Mouse (Mus musculus) liver, embryonic 12.5 days (tissue): ENCODE data around the gene Tardbp. TPM values are rescaled to one million over a fixed set of nuclear protein-coding genes. Genes with fewer than 3 reads are reported as not detected.
A peak's percentile ranks its signal among the peaks of the same experiment; 100 is the strongest.

ENCODE experiments used
- ATAC-seq: fragments of 200-750 bp; cut with Nextera tagmentation; 2 replicates; pipeline ENCODE4 v1.8.0; 2017; ENCODE audit warnings: moderate number of reproducible peaks, mild to moderate bottlenecking, moderate library complexity
- H3K27ac ChIP-seq: fragments of 300-500 bp; sonication (generic); 2 replicates; pipeline ENCODE4 v1.5.1; 2016; ENCODE audit warnings: mild to moderate bottlenecking
- H3K27me3 ChIP-seq: fragments of 300-500 bp; sonication (generic); replicated peaks from 2 replicates; pipeline ENCODE4 v1.6.1; 2016; ENCODE audit warnings: mild to moderate bottlenecking, moderate library complexity
- H3K36me3 ChIP-seq: fragments of 300-500 bp; sonication (generic); 2 replicates; pipeline ENCODE4 v1.6.1; 2016; ENCODE audit warnings: mild to moderate bottlenecking, moderate library complexity
- H3K4me1 ChIP-seq: fragments of 300-500 bp; sonication (generic); 2 replicates; pipeline ENCODE4 v1.6.1; 2016
- H3K4me2 ChIP-seq: fragments of 300-500 bp; sonication (generic); 2 replicates; pipeline ENCODE4 v1.6.1; 2016; ENCODE audit warnings: mild to moderate bottlenecking, moderate library complexity
- H3K4me3 ChIP-seq: fragments of 300-500 bp; sonication (generic); 2 replicates; pipeline ENCODE4 v1.5.1; 2016; ENCODE audit warnings: mild to moderate bottlenecking, moderate library complexity
- H3K9ac ChIP-seq: fragments of 300-500 bp; sonication (generic); 2 replicates; pipeline ENCODE4 v1.6.1; 2016; ENCODE audit warnings: mild to moderate bottlenecking, moderate library complexity
- H3K9me3 ChIP-seq: fragments of 300-500 bp; sonication (generic); replicated peaks from 2 replicates; pipeline ENCODE4 v1.6.1; 2016; ENCODE audit warnings: mild to moderate bottlenecking, moderate library complexity
- WGBS: fragments of 180-500 bp; shearing (Covaris S2); methylation state at CpG from one replicate; pipeline ENCODE4 v1.1.7; 2016; ENCODE audit not compliant: insufficient replicate concordance; 5-methylcytosine and 5-hydroxymethylcytosine counted together
- polyA plus RNA-seq: library from polyadenylated mRNA; unstranded; fragments of >200 nt; fragmentation: Nextera tagmentation; extraction: Ambion mirVana; gene quantifications from 2 replicates; pipeline ENCODE4 v1.2.1, GENCODE M21; 2016

The Tardbp gene
- polyA plus RNA-seq, 1 experiment from 2014 or later = 220 TPM

- Histone ChIP-seq H3K27me3 (no peaks in the 10 kb centered on the region), H3K36me3 (peaks cover 52% of the 10 kb centered on the region), H3K4me1 (peaks cover 4% of the 10 kb centered on the region), H3K9me3 (no peaks in the 10 kb centered on the region), H3K9ac (no peak overlapping the region), H3K4me3 (no peak overlapping the region), H3K27ac (no peak overlapping the region), H3K4me2 (no peak overlapping the region)
- no peak for ATAC-seq
- WGBS = 57% methylated on average over 5 of the region's 5 CpGs
Measured at GRCm38 (mm10) chr4:148610631-148611364, 16.0 kb downstream of the Tardbp start.

GRCm38 (mm10) chr4:148609805-148610204 lies 17.0 kb downstream of the Tardbp start:
- Histone ChIP-seq H3K27me3 (no peaks in the 10 kb centered on the region), H3K36me3 (peaks cover 42% of the 10 kb centered on the region)
- no peak for ATAC-seq

GRCm38 (mm10) chr4:148607758-148608157 lies 19.1 kb downstream of the Tardbp start:
- WGBS = 14% methylated on average over 5 of the region's 5 CpGs
- no peaks in the 10 kb centered on the region for H3K27me3 ChIP-seq
- no peak for ATAC-seq
- H3K4me3 ChIP-seq = no peak overlapping the region
- H3K4me2 ChIP-seq = no peak overlapping the region
- H3K9ac ChIP-seq = no peak overlapping the region
- H3K36me3 ChIP-seq = peaks cover 24% of the 10 kb centered on the region
- no peaks in the 10 kb centered on the region for H3K9me3 ChIP-seq
- no peak overlapping the region for H3K27ac ChIP-seq
- H3K4me1 ChIP-seq = peaks cover 13% of the 10 kb centered on the region

More at GRCm38 (mm10) chr4:148609805-148610204, 17.0 kb downstream of the Tardbp start:
- Histone ChIP-seq H3K4me3 (no peak overlapping the region), H3K4me2 (no peak overlapping the region), H3K27ac (no peak overlapping the region), H3K9me3 (no peaks in the 10 kb centered on the region), H3K4me1 (peaks cover 4% of the 10 kb centered on the region), H3K9ac (no peak overlapping the region)
- 84% methylated on average over 5 of the region's 5 CpGs for WGBS

DNA sequence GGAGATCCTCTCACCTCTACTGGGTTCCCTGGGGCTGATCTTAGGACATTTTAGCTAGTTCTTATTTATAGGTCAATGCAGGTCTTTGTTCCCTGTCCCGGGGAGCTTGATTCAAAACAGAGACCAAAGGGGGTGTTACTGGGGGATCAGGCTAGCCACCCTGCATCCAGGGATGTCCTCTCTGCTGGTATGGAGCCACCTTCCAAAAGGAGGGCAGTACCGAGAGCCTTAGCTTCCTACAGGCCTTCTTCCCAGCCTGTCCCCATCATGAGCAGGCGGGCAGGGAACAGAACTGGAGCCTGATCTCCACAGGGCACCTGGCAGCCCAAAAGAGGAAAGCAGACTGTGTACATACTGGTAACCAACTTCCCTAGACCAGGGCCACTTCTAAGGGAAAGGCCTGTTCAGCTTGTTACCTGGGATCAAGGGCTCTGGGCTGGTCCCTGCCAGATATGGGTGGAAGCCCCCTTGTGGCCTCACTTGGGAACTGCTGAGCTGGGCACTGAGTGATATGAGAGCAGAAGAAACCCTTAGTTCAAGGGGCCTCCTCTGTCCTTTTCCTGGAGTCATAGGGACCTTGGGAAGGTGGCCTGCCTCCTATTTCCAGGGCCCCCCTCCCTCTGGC lies 22.2 kb downstream of the Tardbp start:
- no peaks in the 10 kb centered on the region for H3K9me3 ChIP-seq
- H3K4me2 ChIP-seq = no peak overlapping the region
- no peak overlapping the region for H3K9ac ChIP-seq
- H3K4me1 ChIP-seq = peaks cover 33% of the 10 kb centered on the region
- H3K4me3 ChIP-seq = no peak overlapping the region
- peak; percentile 43; the same call in 1 of the 2 replicates for ATAC-seq
- H3K36me3 ChIP-seq = no peaks in the 10 kb centered on the region
- WGBS = 77% methylated on average over 3 of the region's 3 CpGs
- H3K27ac ChIP-seq = no peak overlapping the region
- no peaks in the 10 kb centered on the region for H3K27me3 ChIP-seq

DNA sequence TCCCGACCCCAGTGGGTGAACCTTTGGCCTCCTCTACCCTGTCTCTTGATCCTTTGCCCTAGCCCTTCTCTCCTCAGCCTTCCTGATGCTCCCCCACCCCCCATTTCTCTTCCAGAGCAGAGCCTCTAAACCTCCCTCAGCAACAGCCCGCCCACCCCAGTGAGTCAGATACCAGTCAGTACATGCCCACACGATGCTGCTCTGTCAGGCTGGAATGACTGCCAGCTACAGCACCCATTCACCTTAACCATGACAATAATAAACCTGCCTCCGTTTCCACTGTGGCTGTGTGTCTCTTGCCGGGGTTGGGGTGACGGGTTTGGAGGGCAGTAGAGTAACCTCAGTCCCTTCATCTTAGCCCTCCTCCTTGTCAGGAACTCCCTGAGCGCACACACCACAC lies 22.7 kb downstream of the Tardbp start:
- no peak overlapping the region for H3K4me3 ChIP-seq
- peaks cover 33% of the 10 kb centered on the region for H3K4me1 ChIP-seq
- H3K27me3 ChIP-seq = no peaks in the 10 kb centered on the region
- ATAC-seq = no peak
- no peak overlapping the region; the same call in 1 of the 2 replicates for H3K9ac ChIP-seq
- no peak overlapping the region for H3K27ac ChIP-seq
- no peak overlapping the region for H3K4me2 ChIP-seq
- H3K9me3 ChIP-seq = no peaks in the 10 kb centered on the region
- H3K36me3 ChIP-seq = peaks cover 4% of the 10 kb centered on the region
- WGBS = 63% methylated on average over 7 of the region's 7 CpGs

- Histone ChIP-seq H3K4me2 (no peak overlapping the region), H3K9ac (no peak overlapping the region; the same call in 1 of the 2 replicates), H3K27me3 (no peaks in the 10 kb centered on the region), H3K4me3 (no peak overlapping the region), H3K36me3 (peaks cover 10% of the 10 kb centered on the region), H3K27ac (no peak overlapping the region), H3K4me1 (peaks cover 33% of the 10 kb centered on the region), H3K9me3 (0 out of 2 replicates have a peak, but pooled peaks cover 5% of the 10 kb centered on the region)
- WGBS = 65% methylated on average over 10 of the region's 10 CpGs
- ATAC-seq = no peak; the same call in 1 of the 2 replicates
Measured at GRCm38 (mm10) chr4:148603376-148604139, 23.3 kb downstream of the Tardbp start.

GRCm38 (mm10) chr4:148602357-148603120 lies 24.3 kb downstream of the Tardbp start, which contains the start of gene Masp2:
TSS of gene Masp2 (plus strand) at chr4:148602554.
- ATAC-seq = no peak
- H3K36me3 ChIP-seq = peaks cover 20% of the 10 kb centered on the region
- H3K27me3 ChIP-seq = no peaks in the 10 kb centered on the region
- 0 out of 2 replicates have a peak, but pooled peaks cover 5% of the 10 kb centered on the region for H3K9me3 ChIP-seq
- H3K9ac ChIP-seq = no peak within 1 kb of the TSS
- WGBS = 69% methylated on average over 14 of the region's 14 CpGs
- H3K4me1 ChIP-seq = peaks cover 33% of the 10 kb centered on the region
- H3K27ac ChIP-seq = no peak within 1 kb of the TSS
- H3K4me3 ChIP-seq = no peak within 1 kb of the TSS
- 0 out of 2 replicates have a peak within 1 kb of the TSS, but pooled peaks have one; percentile 1 for H3K4me2 ChIP-seq

- Histone ChIP-seq H3K4me2 (no peak overlapping the region), H3K27me3 (no peaks in the 10 kb centered on the region), H3K9ac (no peak overlapping the region), H3K4me3 (no peak overlapping the region), H3K27ac (no peak overlapping the region), H3K9me3 (0 out of 2 replicates have a peak, but pooled peaks cover 5% of the 10 kb centered on the region), H3K36me3 (peaks cover 27% of the 10 kb centered on the region), H3K4me1 (peaks cover 33% of the 10 kb centered on the region)
- ATAC-seq = no peak
- 50% methylated on average over 4 of the region's 4 CpGs for WGBS
Measured at GRCm38 (mm10) chr4:148601871-148602270, 24.9 kb downstream of the Tardbp start.

DNA sequence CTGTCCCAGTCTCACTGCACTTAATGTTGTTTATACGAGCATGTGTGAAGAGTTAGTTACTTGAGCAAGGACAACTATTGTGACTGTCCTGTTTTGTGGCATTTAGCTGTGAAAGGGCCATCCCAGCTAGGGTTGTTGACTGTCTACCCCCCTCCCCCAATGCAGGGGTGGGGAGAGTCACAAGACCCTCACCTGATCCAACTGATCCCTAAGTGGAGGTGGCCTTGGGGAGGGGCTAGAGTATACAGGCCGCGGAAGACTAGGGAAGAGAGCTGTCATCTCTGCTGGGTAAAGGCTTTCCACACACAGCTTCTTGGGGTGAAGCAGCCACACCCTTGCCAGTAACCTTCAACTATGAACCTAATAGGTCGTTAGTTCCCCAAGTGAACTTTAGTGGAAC lies 26.5 kb downstream of the Tardbp start:
- H3K36me3 ChIP-seq = peaks cover 43% of the 10 kb centered on the region
- 72% methylated on average over 4 of the region's 4 CpGs for whole genome bisulfite sequencing
- no peak overlapping the region for H3K4me3 ChIP-seq
- H3K4me2 ChIP-seq = no peak overlapping the region
- peaks cover 33% of the 10 kb centered on the region for H3K4me1 ChIP-seq
- H3K9ac ChIP-seq = no peak overlapping the region
- H3K9me3 ChIP-seq = 0 out of 2 replicates have a peak, but pooled peaks cover 5% of the 10 kb centered on the region
- no peak for ATAC-seq
- no peak overlapping the region for H3K27ac ChIP-seq
- no peaks in the 10 kb centered on the region for H3K27me3 ChIP-seq

DNA sequence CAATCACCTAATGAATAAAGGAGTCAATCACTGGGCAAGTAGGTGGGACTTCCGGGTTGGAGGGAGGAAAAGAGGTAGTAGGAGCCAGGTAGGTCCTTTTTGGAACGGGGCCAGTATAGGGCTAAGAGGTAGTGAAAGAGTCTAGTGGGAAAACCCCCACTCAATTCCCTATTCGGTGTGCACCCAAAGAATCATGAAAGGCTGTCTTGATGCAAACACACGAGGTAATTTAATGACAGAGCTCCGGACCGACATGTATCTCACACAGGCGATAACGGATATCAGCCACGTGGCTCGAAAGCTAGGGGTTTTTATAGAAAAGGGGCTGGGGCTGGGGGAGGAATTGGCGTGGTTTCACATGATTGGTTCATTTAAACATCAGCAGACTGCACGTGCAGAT lies 28.0 kb downstream of the Tardbp start:
- no peaks in the 10 kb centered on the region for H3K27me3 ChIP-seq
- H3K4me3 ChIP-seq = no peak overlapping the region
- 86% methylated on average over 12 of the region's 12 CpGs for WGBS
- no peak overlapping the region for H3K27ac ChIP-seq
- 0 out of 2 replicates have a peak, but pooled peaks cover 5% of the 10 kb centered on the region for H3K9me3 ChIP-seq
- no peak overlapping the region for H3K4me2 ChIP-seq
- H3K4me1 ChIP-seq = peaks cover 28% of the 10 kb centered on the region
- no peak for ATAC-seq
- no peak overlapping the region for H3K9ac ChIP-seq
- peaks cover 58% of the 10 kb centered on the region for H3K36me3 ChIP-seq

- peaks cover 75% of the 10 kb centered on the region for H3K36me3 ChIP-seq
- H3K27ac ChIP-seq = no peak overlapping the region
- no peaks in the 10 kb centered on the region for H3K27me3 ChIP-seq
- WGBS = 79% methylated on average over 3 of the region's 3 CpGs
- H3K4me1 ChIP-seq = peaks cover 36% of the 10 kb centered on the region
- no peak for ATAC-seq
- H3K4me2 ChIP-seq = no peak overlapping the region
- no peak overlapping the region for H3K4me3 ChIP-seq
- no peak overlapping the region for H3K9ac ChIP-seq
- 0 out of 2 replicates have a peak, but pooled peaks cover 5% of the 10 kb centered on the region for H3K9me3 ChIP-seq
Measured at GRCm38 (mm10) chr4:148596731-148597130, 30.1 kb downstream of the Tardbp start.
